Mouse (Mus musculus): ENCODE measurements at regions not wholly inside any gene's neighbourhood (a gene's known extent, or its start where the extent isn't known, plus 50 kb on each side); places are given as distances from the start of the nearest gene placed in this dataset.
A peak's percentile ranks its signal among the peaks of the same experiment; 100 is the strongest.

DNA sequence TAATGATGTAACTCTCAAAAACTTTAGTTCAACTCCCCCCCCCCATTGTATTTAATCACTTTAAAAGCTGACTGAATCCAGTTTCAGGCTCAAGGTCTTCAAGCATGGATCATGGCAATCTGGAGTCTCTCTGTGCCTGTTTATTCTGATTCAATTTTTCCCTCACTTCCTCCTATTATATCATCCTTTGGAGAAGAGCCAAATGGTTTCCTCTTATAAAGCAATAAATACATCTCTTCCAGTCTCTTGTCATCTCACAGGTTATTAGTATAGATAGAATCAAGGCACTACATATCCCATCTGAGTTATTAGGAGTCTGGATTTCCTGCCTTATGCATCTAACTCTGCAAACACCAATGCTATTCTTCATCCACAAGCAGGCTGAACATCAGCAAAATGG lies 530.2 kb upstream of the Pdcd1 start:
- H3K36me3 ChIP-seq (ENCODE audit: control insufficient read depth, insufficient read depth, low read length), result no peaks in the 10 kb centered on the region
- H3K27ac ChIP-seq (ENCODE audit: low read length), result no peak overlapping the region
- H3K4me2 ChIP-seq (replicated peaks; ENCODE audit: low read depth, low read length), result no peak overlapping the region
- no peak overlapping the region for H3K9ac ChIP-seq (replicated peaks; ENCODE audit: low read depth, low read length)
- no peaks in the 10 kb centered on the region; the same call in 1 of the 2 replicates for H3K9me3 ChIP-seq (ENCODE audit: control insufficient read depth, low read depth, low read length)
- no peaks in the 10 kb centered on the region for H3K4me1 ChIP-seq (ENCODE audit: control insufficient read depth, insufficient read depth, low read length)
- ATAC-seq (ENCODE audit: insufficient number of reproducible peaks, insufficient read depth, low FRiP score, low read depth), result peak; percentile 28; the same call in 1 of the 2 replicates
- H3K4me3 ChIP-seq (ENCODE audit: low read depth, low read length), result no peak overlapping the region
- no peaks in the 10 kb centered on the region for H3K27me3 ChIP-seq (ENCODE audit: control insufficient read depth, insufficient read depth, low read length)

DNA sequence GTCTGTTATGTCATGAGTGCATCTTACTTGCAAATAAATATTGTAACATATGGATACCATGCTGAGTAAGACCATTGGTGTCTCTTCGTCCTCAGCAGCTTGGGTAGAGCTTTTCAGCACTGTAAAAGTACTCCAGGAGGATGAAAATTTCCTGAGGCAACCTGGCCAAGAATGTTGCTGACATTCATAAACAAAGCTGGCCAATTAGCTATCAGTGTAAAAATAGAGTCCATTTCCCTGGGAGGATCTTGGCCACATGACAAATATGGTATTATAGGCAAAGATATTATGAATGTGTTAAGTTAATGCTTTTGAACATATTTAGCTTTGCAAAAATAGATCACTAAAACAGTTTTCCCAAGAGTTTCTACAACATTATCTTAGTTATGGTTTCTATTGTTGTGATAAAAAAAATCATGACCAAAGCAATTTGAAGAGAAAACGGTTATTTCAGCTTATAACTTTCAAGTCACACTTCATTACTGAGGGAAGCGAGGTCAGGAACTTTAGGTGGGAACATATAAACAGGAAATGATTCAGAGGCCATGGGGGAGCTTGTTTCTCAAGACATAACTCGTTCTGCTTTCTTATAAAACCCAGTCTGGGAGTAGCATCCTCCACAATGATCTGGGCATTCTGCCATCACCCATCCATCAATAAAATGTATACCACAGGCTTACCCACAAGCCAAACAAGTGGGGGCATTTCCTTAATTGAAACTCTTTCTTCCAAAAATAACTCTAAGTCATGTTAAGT lies 529.5 kb upstream of the Pdcd1 start:
- Histone ChIP-seq H3K4me3 (ENCODE audit: low read depth, low read length) (no peak overlapping the region), H3K9me3 (ENCODE audit: control insufficient read depth, low read depth, low read length) (no peaks in the 10 kb centered on the region; the same call in 1 of the 2 replicates), H3K27me3 (ENCODE audit: control insufficient read depth, insufficient read depth, low read length) (no peaks in the 10 kb centered on the region), H3K4me2 (replicated peaks; ENCODE audit: low read depth, low read length) (no peak overlapping the region), H3K27ac (ENCODE audit: low read length) (no peak overlapping the region), H3K36me3 (ENCODE audit: control insufficient read depth, insufficient read depth, low read length) (no peaks in the 10 kb centered on the region), H3K4me1 (ENCODE audit: control insufficient read depth, insufficient read depth, low read length) (no peaks in the 10 kb centered on the region), H3K9ac (replicated peaks; ENCODE audit: low read depth, low read length) (no peak overlapping the region)
- 33% methylated on average over 4 of the region's 4 CpGs for WGBS
- ATAC-seq (ENCODE audit: insufficient number of reproducible peaks, insufficient read depth, low FRiP score, low read depth), result peak; percentile 79

DNA sequence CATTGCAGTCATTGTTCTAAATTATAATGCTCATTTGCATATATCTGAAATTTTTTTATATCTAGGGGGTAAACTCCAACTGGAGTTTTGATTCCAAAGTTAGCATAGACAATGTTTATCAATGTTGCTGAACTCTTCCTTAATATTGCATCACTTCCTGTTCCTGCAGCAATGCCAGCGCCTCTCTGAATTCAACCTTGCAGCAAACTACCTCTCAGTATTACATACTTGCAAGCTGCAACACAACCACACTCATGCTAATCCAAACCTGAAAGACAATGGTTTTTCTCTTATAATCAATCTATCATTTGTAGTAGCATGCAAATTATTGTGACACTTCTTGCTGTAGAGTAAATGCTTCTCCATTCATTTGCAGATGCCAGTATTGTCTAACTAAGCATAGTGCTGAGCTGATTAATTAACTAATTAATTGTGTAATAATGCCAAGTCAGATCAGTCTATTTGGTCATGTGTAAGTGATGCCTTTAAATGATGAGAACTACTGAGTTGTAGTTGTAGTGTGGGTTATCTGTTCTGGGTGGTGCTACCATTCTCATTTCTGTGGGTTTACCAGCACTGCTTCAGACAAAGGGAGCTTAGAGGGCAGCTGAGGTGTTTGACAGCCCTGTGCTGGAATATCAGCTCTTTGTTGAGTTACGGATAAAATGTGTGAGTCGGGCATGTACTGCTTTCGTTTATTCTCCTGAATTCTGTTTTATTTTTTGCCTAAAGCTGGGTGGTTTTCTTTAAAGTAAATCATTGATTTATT lies 480.6 kb upstream of the Pdcd1 start:
- WGBS, result 72% methylated on average over 4 of the region's 4 CpGs
- no peak for ATAC-seq (ENCODE audit: insufficient number of reproducible peaks, insufficient read depth, low FRiP score, low read depth)
- H3K4me3 ChIP-seq (ENCODE audit: low read depth, low read length), result no peak overlapping the region

DNA sequence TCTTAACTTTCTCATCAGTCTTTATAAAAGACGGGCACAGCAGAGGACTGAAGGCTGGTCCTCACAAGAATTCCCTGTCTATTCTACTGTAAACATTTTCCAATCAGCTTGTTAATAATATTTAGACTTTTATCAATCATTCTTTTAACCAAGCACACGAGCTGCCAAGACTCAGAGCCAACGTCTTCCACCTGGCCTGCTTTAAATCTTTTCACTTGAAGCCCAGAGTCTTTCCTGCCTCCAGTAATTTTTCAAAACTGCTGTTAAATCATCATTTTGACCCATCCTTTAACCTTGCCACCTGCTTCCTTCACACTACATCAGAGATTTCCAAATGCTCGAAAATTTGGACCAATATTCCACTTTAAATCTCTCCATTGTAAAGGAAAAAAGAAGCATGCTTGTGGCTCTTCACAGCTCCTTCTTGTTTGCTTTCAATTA lies 451.7 kb upstream of the Pdcd1 start:
- H3K9me3 ChIP-seq (ENCODE audit: control insufficient read depth, low read depth, low read length), result no peaks in the 10 kb centered on the region
- no peaks in the 10 kb centered on the region for H3K36me3 ChIP-seq (ENCODE audit: control insufficient read depth, insufficient read depth, low read length)
- H3K9ac ChIP-seq (replicated peaks; ENCODE audit: low read depth, low read length), result no peak overlapping the region
- no peak overlapping the region for H3K4me3 ChIP-seq (ENCODE audit: low read depth, low read length)
- WGBS, result 17% methylated on average over 4 of the region's 4 CpGs
- H3K27me3 ChIP-seq (ENCODE audit: control insufficient read depth, insufficient read depth, low read length), result no peaks in the 10 kb centered on the region
- H3K4me2 ChIP-seq (replicated peaks; ENCODE audit: low read depth, low read length), result no peak overlapping the region
- peaks cover 10% of the 10 kb centered on the region; the same call in 1 of the 2 replicates for H3K4me1 ChIP-seq (ENCODE audit: control insufficient read depth, insufficient read depth, low read length)
- H3K27ac ChIP-seq (ENCODE audit: low read length), result no peak overlapping the region
- ATAC-seq (ENCODE audit: insufficient number of reproducible peaks, insufficient read depth, low FRiP score, low read depth), result no peak

More for the DNA sequence above, 480.6 kb upstream of the Pdcd1 start:
- H3K9ac ChIP-seq (replicated peaks; ENCODE audit: low read depth, low read length), result no peak overlapping the region
- no peaks in the 10 kb centered on the region for H3K9me3 ChIP-seq (ENCODE audit: control insufficient read depth, low read depth, low read length)
- no peak overlapping the region for H3K4me2 ChIP-seq (replicated peaks; ENCODE audit: low read depth, low read length)
- no peak overlapping the region for H3K27ac ChIP-seq (ENCODE audit: low read length)
- H3K4me1 ChIP-seq (ENCODE audit: control insufficient read depth, insufficient read depth, low read length), result no peaks in the 10 kb centered on the region
- no peaks in the 10 kb centered on the region for H3K36me3 ChIP-seq (ENCODE audit: control insufficient read depth, insufficient read depth, low read length)
- no peaks in the 10 kb centered on the region for H3K27me3 ChIP-seq (ENCODE audit: control insufficient read depth, insufficient read depth, low read length)

DNA sequence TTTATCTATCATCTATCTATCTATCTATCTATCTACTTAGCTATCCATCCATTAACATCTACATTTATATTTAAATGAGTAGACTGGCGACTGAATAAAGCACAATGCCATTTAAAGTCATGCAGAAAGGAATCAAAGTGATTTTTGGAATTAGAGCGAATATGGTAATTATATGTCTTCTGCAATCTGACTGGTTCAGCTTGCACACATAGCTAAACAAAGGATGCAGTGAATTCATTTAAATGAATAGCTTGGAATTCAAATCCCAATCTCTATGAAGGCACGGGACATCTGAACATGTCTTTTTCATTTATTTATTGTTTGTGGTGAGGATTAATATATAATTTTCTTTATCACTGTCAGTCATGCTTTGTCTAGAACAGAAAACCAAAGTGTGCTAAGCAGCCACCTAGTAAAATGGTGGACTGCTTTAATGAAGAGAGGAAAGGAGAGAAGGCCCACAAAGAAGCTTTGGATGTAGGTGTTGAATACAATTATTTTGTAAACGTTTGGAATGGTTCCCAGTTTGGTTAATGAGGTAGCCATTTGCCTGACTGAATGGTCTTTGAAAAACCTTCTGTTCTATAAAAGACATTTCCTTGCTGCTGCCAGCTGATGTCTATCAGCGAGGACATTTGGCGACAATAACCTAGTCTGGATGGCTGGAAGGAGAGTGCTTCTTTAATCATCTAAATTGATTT lies 451.2 kb upstream of the Pdcd1 start:
- peaks cover 10% of the 10 kb centered on the region; the same call in 1 of the 2 replicates for H3K4me1 ChIP-seq (ENCODE audit: control insufficient read depth, insufficient read depth, low read length)
- H3K36me3 ChIP-seq (ENCODE audit: control insufficient read depth, insufficient read depth, low read length), result no peaks in the 10 kb centered on the region
- no peak overlapping the region for H3K4me2 ChIP-seq (replicated peaks; ENCODE audit: low read depth, low read length)
- H3K4me3 ChIP-seq (ENCODE audit: low read depth, low read length), result no peak overlapping the region
- no peaks in the 10 kb centered on the region for H3K27me3 ChIP-seq (ENCODE audit: control insufficient read depth, insufficient read depth, low read length)
- WGBS, result 48% methylated on average over 6 of the region's 6 CpGs
- no peak for ATAC-seq (ENCODE audit: insufficient number of reproducible peaks, insufficient read depth, low FRiP score, low read depth)
- no peak overlapping the region for H3K27ac ChIP-seq (ENCODE audit: low read length)
- no peak overlapping the region for H3K9ac ChIP-seq (replicated peaks; ENCODE audit: low read depth, low read length)
- H3K9me3 ChIP-seq (ENCODE audit: control insufficient read depth, low read depth, low read length), result no peaks in the 10 kb centered on the region

DNA sequence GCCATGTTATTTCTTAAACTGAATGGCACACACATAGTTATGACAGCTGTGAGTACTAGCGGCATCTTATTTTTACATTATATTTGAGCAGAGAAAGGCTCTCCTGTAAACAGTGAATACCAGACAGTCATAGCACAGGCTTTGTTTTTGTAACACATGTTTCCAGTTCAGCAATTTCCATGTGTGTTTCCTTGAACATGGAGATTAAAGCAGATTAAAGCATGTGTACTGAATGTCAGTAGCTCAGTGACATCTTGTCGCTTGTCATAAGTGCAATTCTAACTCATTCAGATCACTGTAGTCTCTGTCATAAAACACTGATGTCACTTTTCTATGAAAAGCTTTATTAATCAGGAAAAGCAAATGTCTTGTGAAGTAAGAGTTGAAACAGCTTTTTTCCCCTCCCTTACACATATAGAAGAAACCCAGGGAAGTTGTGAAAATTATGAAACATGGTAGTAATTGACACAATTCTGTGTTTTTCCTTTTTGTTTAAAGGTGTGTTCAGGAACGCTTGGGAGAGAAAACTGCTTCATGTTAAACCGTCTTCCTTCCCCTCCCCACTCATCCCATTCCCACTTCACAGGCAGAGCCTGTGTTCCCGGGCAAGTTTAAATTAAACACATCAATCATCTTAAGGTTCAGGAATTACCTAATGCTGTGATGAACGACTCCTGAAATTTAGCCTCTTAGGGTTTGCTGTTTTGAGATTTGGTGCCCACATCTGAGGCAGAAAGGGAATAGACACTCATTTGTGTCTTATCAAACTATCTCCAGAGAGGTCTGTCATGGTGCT lies 449.9 kb upstream of the Pdcd1 start:
- Histone ChIP-seq H3K36me3 (ENCODE audit: control insufficient read depth, insufficient read depth, low read length) (no peaks in the 10 kb centered on the region), H3K4me1 (ENCODE audit: control insufficient read depth, insufficient read depth, low read length) (peaks cover 10% of the 10 kb centered on the region; the same call in 1 of the 2 replicates), H3K9ac (replicated peaks; ENCODE audit: low read depth, low read length) (no peak overlapping the region), H3K27ac (ENCODE audit: low read length) (no peak overlapping the region), H3K4me3 (ENCODE audit: low read depth, low read length) (no peak overlapping the region), H3K27me3 (ENCODE audit: control insufficient read depth, insufficient read depth, low read length) (no peaks in the 10 kb centered on the region), H3K4me2 (replicated peaks; ENCODE audit: low read depth, low read length) (no peak overlapping the region), H3K9me3 (ENCODE audit: control insufficient read depth, low read depth, low read length) (no peaks in the 10 kb centered on the region)
- ATAC-seq (ENCODE audit: insufficient number of reproducible peaks, insufficient read depth, low FRiP score, low read depth), result no peak
- 28% methylated on average over 6 of the region's 6 CpGs for WGBS

DNA sequence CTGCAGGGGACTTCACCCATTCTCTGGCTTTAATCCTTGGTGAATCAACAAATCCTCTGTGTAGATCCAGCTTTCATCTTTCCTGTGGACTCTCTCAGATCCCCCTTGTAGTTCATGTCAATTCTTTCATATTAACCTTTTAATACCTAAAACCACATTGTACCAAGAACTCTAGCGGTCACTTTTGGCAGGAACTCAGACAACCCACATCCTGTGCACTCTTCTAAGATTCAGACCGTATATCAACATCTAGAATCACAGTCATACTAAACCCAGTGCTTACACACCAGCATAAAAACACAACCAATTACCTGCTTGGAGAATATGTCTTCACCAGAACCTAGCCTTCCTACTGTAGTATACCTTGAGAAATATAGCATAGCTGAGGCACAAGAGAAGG lies 444.6 kb upstream of the Pdcd1 start:
- ATAC-seq (ENCODE audit: insufficient number of reproducible peaks, insufficient read depth, low FRiP score, low read depth), result no peak
- Histone ChIP-seq H3K9ac (replicated peaks; ENCODE audit: low read depth, low read length) (no peak overlapping the region), H3K36me3 (ENCODE audit: control insufficient read depth, insufficient read depth, low read length) (no peaks in the 10 kb centered on the region), H3K4me3 (ENCODE audit: low read depth, low read length) (no peak overlapping the region), H3K4me2 (replicated peaks; ENCODE audit: low read depth, low read length) (no peak overlapping the region), H3K9me3 (ENCODE audit: control insufficient read depth, low read depth, low read length) (no peaks in the 10 kb centered on the region), H3K27ac (ENCODE audit: low read length) (no peak overlapping the region), H3K4me1 (ENCODE audit: control insufficient read depth, insufficient read depth, low read length) (no peaks in the 10 kb centered on the region), H3K27me3 (ENCODE audit: control insufficient read depth, insufficient read depth, low read length) (no peaks in the 10 kb centered on the region)
- 91% methylated on average over 2 of the region's 2 CpGs for WGBS

DNA sequence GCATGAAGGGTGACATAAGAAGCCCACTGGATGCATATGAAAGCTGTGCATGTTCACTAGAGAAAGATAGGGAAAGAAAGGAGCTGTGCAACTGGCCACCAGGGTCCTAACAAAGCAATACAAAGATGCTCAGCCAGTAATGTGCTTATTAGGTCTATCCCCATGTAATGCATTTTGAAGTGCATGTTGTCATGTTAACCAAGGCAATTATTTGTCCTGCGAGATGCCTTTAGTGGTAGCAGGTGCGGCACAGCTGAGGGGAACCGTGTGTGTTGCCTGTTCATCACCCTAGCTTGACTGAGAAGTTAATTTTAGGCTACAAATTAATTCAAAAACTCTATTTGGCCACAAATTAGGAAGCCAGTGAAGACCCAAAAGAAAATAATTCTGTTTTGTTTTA lies 444.0 kb upstream of the Pdcd1 start:
- Histone ChIP-seq H3K36me3 (ENCODE audit: control insufficient read depth, insufficient read depth, low read length) (no peaks in the 10 kb centered on the region), H3K9me3 (ENCODE audit: control insufficient read depth, low read depth, low read length) (no peaks in the 10 kb centered on the region), H3K9ac (replicated peaks; ENCODE audit: low read depth, low read length) (no peak overlapping the region), H3K27me3 (ENCODE audit: control insufficient read depth, insufficient read depth, low read length) (no peaks in the 10 kb centered on the region), H3K4me2 (replicated peaks; ENCODE audit: low read depth, low read length) (no peak overlapping the region), H3K4me1 (ENCODE audit: control insufficient read depth, insufficient read depth, low read length) (no peaks in the 10 kb centered on the region), H3K27ac (ENCODE audit: low read length) (no peak overlapping the region), H3K4me3 (ENCODE audit: low read depth, low read length) (no peak overlapping the region)
- ATAC-seq (ENCODE audit: insufficient number of reproducible peaks, insufficient read depth, low FRiP score, low read depth), result no peak
- WGBS, result 91% methylated on average over 3 of the region's 3 CpGs

All from stomach, embryonic 14.5 days (tissue).